Mouse (Mus musculus) spleen, embryonic (tissue): Measurements from ENCODE around the gene Lrrc29.

Experiments used
- CTCF ChIA-PET: fragments of 350-600 bp; sonication (Branson Sonifier 250); formaldehyde crosslinking; loops from one replicate; lab custom pipeline; 2022; lab: Charles Lee

The Lrrc29 gene

GRCm38 (mm10) chr8:105311718-105312117 lies 14.4 kb downstream of the Lrrc29 start:
- CTCF ChIA-PET: no interaction called here

GRCm38 (mm10) chr8:105310118-105310517 lies 16.0 kb downstream of the Lrrc29 start:
- CTCF ChIA-PET: no interaction called here

- CTCF ChIA-PET: no interaction called here
Observed at GRCm38 (mm10) chr8:105309142-105309847, 16.8 kb downstream of the Lrrc29 start.

- CTCF ChIA-PET: interaction anchor here (0.6 kb wide), 2 partner anchors 36 to 260 kb away, joined by 3 to 5 read pairs; no protein-coding TSS in a partner anchor
Observed at GRCm38 (mm10) chr8:105308428-105308827, 17.6 kb downstream of the Lrrc29 start.

GRCm38 (mm10) chr8:105307670-105308069 lies 18.4 kb downstream of the Lrrc29 start:
- CTCF ChIA-PET: no interaction called here

GRCm38 (mm10) chr8:105306146-105306691 lies 19.9 kb downstream of the Lrrc29 start:
- CTCF ChIA-PET: no interaction called here

- CTCF ChIA-PET: interaction anchor here (1.3 kb wide), 1 partner anchor 15 kb away, joined by 3 read pairs; no protein-coding TSS in a partner anchor
Observed at GRCm38 (mm10) chr8:105305211-105306145, 20.6 kb downstream of the Lrrc29 start, which contains the start of gene Elmo3. Gene Elmo3 (plus strand): TSS chr8:105305601.

GRCm38 (mm10) chr8:105304325-105305210 lies 21.5 kb downstream of the Lrrc29 start:
- CTCF ChIA-PET: interaction anchor here (1.3 kb wide), 1 partner anchor 14 kb away, joined by 3 read pairs; no protein-coding TSS in a partner anchor

GRCm38 (mm10) chr8:105303874-105304273 lies 22.2 kb downstream of the Lrrc29 start:
- CTCF ChIA-PET: interaction anchor here (0.6 to 1.3 kb wide), 2 partner anchors 13 to 18 kb away, joined by 3 read pairs; no protein-coding TSS in a partner anchor

- CTCF ChIA-PET: interaction anchor here (0.6 to 0.7 kb wide), 2 partner anchors 19 to 303 kb away, joined by 3 to 6 read pairs; no protein-coding TSS in a partner anchor
Observed at GRCm38 (mm10) chr8:105303396-105303795, 22.7 kb downstream of the Lrrc29 start.

GRCm38 (mm10) chr8:105299962-105300361 lies 26.1 kb downstream of the Lrrc29 start:
- CTCF ChIA-PET: no interaction called here

GRCm38 (mm10) chr8:105298351-105299252 lies 27.5 kb downstream of the Lrrc29 start:
- CTCF ChIA-PET: no interaction called here

- CTCF ChIA-PET: interaction anchor here (0.9 kb wide), 1 partner anchor 16 kb away, joined by 3 read pairs; no protein-coding TSS in a partner anchor
Observed at GRCm38 (mm10) chr8:105297511-105298192, 28.4 kb downstream of the Lrrc29 start, which contains the start of gene E2f4. Gene E2f4 (plus strand): TSS chr8:105297663.

GRCm38 (mm10) chr8:105295895-105296573 lies 30.0 kb downstream of the Lrrc29 start, which contains the start of gene Exoc3l:
Gene Exoc3l (minus strand): TSS chr8:105296101.
- CTCF ChIA-PET: interaction anchor here (0.7 kb wide), 1 partner anchor 123 kb away, joined by 3 read pairs; no protein-coding TSS in a partner anchor

GRCm38 (mm10) chr8:105295256-105295655 lies 30.8 kb downstream of the Lrrc29 start:
- CTCF ChIA-PET: no interaction called here

GRCm38 (mm10) chr8:105294776-105295175 lies 31.3 kb downstream of the Lrrc29 start:
- CTCF ChIA-PET: no interaction called here

- CTCF ChIA-PET: no interaction called here
Observed at GRCm38 (mm10) chr8:105293405-105293804, 32.7 kb downstream of the Lrrc29 start.

GRCm38 (mm10) chr8:105292471-105292870 lies 33.6 kb downstream of the Lrrc29 start:
- CTCF ChIA-PET: no interaction called here
